Mouse (Mus musculus) C2C12 (cell line): ENCODE results near the gene C1qtnf6. TPM values are rescaled to one million over a fixed set of nuclear protein-coding genes. Genes with fewer than 3 reads are reported as not detected.

Source experiments
- H3K27me3 ChIP-seq: one replicate; pipeline ENCODE4 v1.6.1; 2011; ENCODE audit not compliant: control insufficient read depth, insufficient read depth, insufficient read length
- H3K36me3 ChIP-seq: one replicate; pipeline ENCODE4 v1.6.1; 2011; ENCODE audit not compliant: control insufficient read depth, insufficient read depth
- H3K4me3 ChIP-seq: one replicate; pipeline ENCODE4 v1.5.1; 2011; ENCODE audit warnings: mild to moderate bottlenecking, control low read depth; ENCODE audit not compliant: poor library complexity, insufficient read depth, severe bottlenecking
- H3K79me2 ChIP-seq: one replicate; pipeline ENCODE4 v1.6.1; 2011; ENCODE audit not compliant: control insufficient read depth, insufficient read depth
- H3K79me3 ChIP-seq: one replicate; pipeline ENCODE4 v1.6.1; 2011; ENCODE audit warnings: low read depth, control low read depth
- H3ac ChIP-seq: one replicate; pipeline ENCODE3; 2011; ENCODE audit warnings: low read depth; ENCODE audit not compliant: control insufficient read depth, insufficient read length
- CEBPB ChIP-seq: IDR thresholded peaks from one replicate; pipeline ENCODE4 v1.6.1; 2011; ENCODE audit warnings: low read depth, mild to moderate bottlenecking, control low read depth, moderate library complexity
- CTCF ChIP-seq: IDR thresholded peaks from one replicate; pipeline ENCODE4 v1.5.1; 2011; ENCODE audit not compliant: control insufficient read depth, insufficient read depth, insufficient read length
- FOSL1 ChIP-seq: IDR thresholded peaks from one replicate; pipeline ENCODE4 v1.8.0; 2011; ENCODE audit warnings: mild to moderate bottlenecking, low read length; ENCODE audit not compliant: poor library complexity, insufficient read depth, severe bottlenecking
- MAX ChIP-seq: IDR thresholded peaks from one replicate; pipeline ENCODE4 v1.6.1; 2011; ENCODE audit warnings: mild to moderate bottlenecking, control low read depth
- MYOD1 ChIP-seq: IDR thresholded peaks from one replicate; pipeline ENCODE4 v1.6.1; 2011; ENCODE audit warnings: low read depth; ENCODE audit not compliant: control insufficient read depth, insufficient read length
- MYOG ChIP-seq: IDR thresholded peaks from one replicate; pipeline ENCODE4 v1.6.1; 2011; ENCODE audit not compliant: control insufficient read depth, insufficient read length; ENCODE audit errors: extremely low read depth
- USF1 ChIP-seq: IDR thresholded peaks from one replicate; pipeline ENCODE4 v1.6.1; 2011; ENCODE audit warnings: low read depth, mild to moderate bottlenecking, control low read depth, moderate library complexity
- polyA plus RNA-seq: library from polyadenylated mRNA; unstranded; fragments of >200 nt; fragmentation: generic; extraction: Trizol; gene quantifications from one replicate; pipeline ENCODE4 v1.2.1, GENCODE M21; 2012; ENCODE audit warnings: missing spikeins

C1qtnf6 gene
- polyA plus RNA-seq, 1 experiment: 17.5 TPM

DNA sequence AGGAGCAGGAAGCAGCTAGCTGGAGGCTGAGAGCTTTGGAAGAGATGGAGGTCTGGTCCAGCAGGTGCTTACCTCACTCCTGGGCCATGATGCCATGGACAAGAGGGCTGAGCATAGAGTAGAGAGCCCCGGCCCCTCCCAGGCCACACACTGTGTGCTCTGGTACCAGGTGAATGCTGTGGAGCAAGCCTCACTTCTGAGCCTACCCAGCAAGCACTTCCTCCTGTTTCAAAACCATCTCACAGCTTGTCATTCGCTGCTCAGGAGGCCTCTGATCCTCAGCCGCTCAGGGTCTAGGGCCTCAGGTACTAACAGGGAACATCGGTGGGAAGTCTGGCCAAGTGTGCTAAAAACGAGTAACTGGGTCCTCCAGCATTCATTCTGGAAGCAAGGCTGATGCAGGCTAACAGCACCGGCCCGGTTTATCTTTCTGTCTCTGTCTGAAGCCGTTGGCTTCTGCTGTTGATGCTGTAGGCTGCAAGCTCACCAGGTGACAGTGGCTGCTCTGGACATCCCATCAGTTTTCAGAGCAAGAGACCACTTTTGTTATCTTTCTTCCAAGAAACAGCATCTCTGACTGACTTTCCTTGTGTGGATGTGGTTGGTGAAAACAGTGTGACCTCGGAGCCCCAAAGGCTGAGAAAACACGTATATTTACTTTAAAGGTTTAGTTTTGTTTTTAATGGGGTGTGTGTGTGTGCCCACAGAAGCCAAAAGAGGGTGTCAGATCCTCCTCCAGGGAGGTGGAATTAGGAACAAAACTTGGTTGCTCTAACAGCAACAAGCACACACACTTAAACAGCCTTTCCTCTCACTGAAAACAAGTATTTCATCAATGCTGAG, 26.7 kb upstream of the C1qtnf6 start:
- H3ac ChIP-seq: no peak overlapping the region
- H3K36me3 ChIP-seq: no peaks in the 10 kb centered on the region
- H3K79me3 ChIP-seq: no peaks in the 10 kb centered on the region
- TF ChIP-seq MYOD1 (no peak), FOSL1 (no peak), CEBPB (no peak), USF1 (no peak), CTCF (no peak), MYOG (no peak), MAX (no peak)
- no peaks in the 10 kb centered on the region for H3K79me2 ChIP-seq
- H3K4me3 ChIP-seq: no peak overlapping the region
- peaks cover 57% of the 10 kb centered on the region for H3K27me3 ChIP-seq

- H3K4me3 ChIP-seq: no peak overlapping the region
Measured at GRCm38 (mm10) chr15:78554545-78555313, 23.5 kb upstream of the C1qtnf6 start.

DNA sequence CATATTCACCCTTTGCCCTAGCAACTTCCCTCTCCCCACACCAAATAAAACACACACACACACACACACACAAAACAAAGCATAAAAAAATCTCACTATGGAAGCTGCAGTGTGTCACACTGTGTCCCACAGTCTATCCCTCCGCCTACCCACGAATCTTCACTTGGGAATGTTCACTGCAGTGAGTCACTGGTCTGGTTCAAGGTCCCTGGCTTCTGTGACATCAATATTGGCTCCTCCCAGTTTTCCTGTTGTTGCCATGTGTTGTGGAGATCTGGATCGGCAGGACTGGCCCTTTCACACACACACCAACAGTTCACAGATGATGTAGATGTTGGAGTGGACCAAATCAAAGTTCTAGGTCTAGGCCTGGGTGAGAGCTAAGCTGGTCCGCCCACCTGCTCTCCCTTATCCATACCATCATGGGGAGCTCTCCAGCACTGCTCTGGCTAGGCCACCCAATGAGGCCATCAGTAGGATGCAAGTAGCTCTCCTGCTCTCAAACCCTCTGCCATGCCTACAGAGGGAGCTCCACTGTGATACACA, 18.0 kb upstream of the C1qtnf6 start:
- no peak for TF ChIP-seq MYOD1
- TF ChIP-seq USF1: no peak
- Histone ChIP-seq H3K4me3 (no peak overlapping the region), H3K27me3 (peaks cover 7% of the 10 kb centered on the region), H3ac (no peak overlapping the region), H3K36me3 (no peaks in the 10 kb centered on the region), H3K79me3 (no peaks in the 10 kb centered on the region), H3K79me2 (no peaks in the 10 kb centered on the region)

More at GRCm38 (mm10) chr15:78554545-78555313, 23.5 kb upstream of the C1qtnf6 start:
- Histone ChIP-seq H3K79me3 (no peaks in the 10 kb centered on the region), H3K27me3 (peaks cover 35% of the 10 kb centered on the region), H3K79me2 (no peaks in the 10 kb centered on the region), H3ac (no peak overlapping the region), H3K36me3 (no peaks in the 10 kb centered on the region)
- TF ChIP-seq MAX (no peak), USF1 (no peak), FOSL1 (no peak), MYOG (no peak), CTCF (no peak), CEBPB (no peak), MYOD1 (no peak)

DNA sequence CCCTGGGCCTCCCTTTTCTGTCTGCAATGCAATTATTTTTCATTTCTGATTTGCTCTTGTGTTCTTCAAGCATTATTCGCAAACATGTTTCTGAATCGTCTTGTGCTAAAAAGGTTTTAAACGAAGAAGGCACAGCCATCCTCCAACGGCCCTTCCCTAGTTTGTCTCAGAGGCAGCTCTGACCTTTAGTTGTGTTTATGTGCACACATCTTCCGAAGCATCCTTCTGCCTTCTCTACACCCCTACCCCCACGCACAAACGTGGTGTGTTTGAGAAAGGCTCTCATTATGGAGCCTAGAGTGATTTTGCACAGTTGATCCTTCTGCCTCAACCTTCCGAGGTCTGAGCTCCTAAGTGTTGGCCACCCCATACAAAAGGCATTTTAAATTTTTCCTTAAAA, 17.5 kb upstream of the C1qtnf6 start:
- Histone ChIP-seq H3K27me3 (peaks cover 13% of the 10 kb centered on the region), H3K4me3 (no peak overlapping the region), H3K79me2 (no peaks in the 10 kb centered on the region), H3K79me3 (no peaks in the 10 kb centered on the region), H3ac (no peak overlapping the region), H3K36me3 (no peaks in the 10 kb centered on the region)
- no peak for TF ChIP-seq MYOG
- no peak for TF ChIP-seq MAX
- TF ChIP-seq FOSL1: no peak
- no peak for TF ChIP-seq CEBPB
- no peak for TF ChIP-seq CTCF
- no peak for TF ChIP-seq MYOD1
- TF ChIP-seq USF1: no peak

DNA sequence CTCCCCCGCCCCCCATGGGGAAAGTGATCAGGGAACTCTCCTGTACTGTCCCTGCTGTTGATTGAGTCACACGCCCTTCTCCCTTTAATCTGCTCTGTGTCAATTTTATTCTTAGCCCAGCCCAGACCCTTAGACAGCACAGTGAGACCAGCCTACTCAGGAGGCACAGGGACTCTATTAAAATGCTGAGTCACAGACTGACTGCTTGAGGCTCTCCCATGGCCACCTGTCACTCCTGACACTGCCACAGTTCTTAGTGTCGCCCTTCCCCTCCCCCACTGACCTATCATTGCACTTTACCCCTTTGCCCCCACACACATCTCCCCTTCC, 17.1 kb upstream of the C1qtnf6 start:
- H3K79me3 ChIP-seq: no peaks in the 10 kb centered on the region
- peak; percentile 74 for TF ChIP-seq MYOD1
- TF ChIP-seq MAX: no peak
- TF ChIP-seq CEBPB: no peak
- no peak overlapping the region for H3ac ChIP-seq
- H3K36me3 ChIP-seq: no peaks in the 10 kb centered on the region
- peaks cover 15% of the 10 kb centered on the region for H3K27me3 ChIP-seq
- no peak overlapping the region for H3K4me3 ChIP-seq
- H3K79me2 ChIP-seq: no peaks in the 10 kb centered on the region
